Mouse (Mus musculus): Measurements from ENCODE around the gene Wars. TPM values are rescaled to one million over a fixed set of nuclear protein-coding genes. Genes with fewer than 3 reads are reported as not detected.

Gene Wars
- polyA plus RNA-seq, 1 experiment from 2014 or later: 140 TPM

DNA sequence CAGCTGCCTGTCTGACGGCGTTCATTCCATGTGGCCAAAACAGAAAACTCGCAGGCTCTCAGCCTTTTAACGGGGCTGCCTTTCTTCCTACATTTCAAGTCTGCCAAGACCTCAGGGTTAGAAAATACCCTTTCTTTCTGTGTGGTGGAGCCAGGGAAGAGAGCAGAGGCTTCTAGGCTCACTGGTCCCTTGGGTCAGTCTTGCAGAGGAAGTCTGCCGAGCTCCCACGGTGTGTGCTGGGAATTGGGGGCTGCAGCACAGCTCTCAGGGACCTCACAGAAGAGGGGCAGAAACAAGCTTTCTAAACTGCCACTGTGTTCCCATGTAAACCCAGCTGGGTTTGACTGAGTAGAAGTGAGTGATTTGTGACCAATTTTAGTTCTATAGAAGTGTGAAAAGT is 40.3 kb upstream of the Wars start:
- DNase-seq (ENCODE audit: low spot score): no peak
- Histone ChIP-seq H3K4me3 (ENCODE audit: low read depth, low read length) (no peak overlapping the region), H3K27ac (ENCODE audit: low read depth, low read length) (no peak overlapping the region), H3K9ac (ENCODE audit: low read length) (no peak overlapping the region), H3K27me3 (ENCODE audit: control insufficient read depth, insufficient read depth, low read length) (no peaks in the 10 kb centered on the region), H3K9me3 (ENCODE audit: control insufficient read depth, low read length) (no peaks in the 10 kb centered on the region), H3K4me1 (replicated peaks; ENCODE audit: control insufficient read depth, insufficient read depth, low read length) (no peaks in the 10 kb centered on the region), H3K4me2 (ENCODE audit: low read depth, low read length, severe bottlenecking) (no peak overlapping the region), H3K36me3 (ENCODE audit: control insufficient read depth, insufficient read depth, low read length) (no peaks in the 10 kb centered on the region)
- ATAC-seq (replicated peaks; ENCODE audit: low FRiP score): no peak
- WGBS: 82% methylated on average over 6 of the region's 6 CpGs

DNA sequence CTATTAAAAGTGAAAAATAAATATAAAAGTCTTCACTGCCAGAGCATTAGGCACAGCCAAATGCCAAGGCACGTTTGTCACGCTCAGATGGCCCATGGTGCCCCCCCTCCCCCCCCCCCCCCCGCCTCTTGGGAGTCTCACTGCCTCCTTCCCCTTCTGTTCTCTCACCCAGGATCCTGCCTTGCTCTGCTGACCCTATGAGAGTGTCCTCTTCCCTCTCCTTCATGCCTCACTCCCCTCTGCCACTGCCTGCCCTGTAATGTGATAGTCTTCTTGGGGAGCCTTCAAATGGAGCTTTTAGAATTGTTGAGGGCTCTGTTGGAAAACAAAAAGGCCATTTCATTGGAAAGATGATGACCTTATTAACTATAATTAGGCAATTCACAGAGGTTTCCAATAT is 38.1 kb upstream of the Wars start:
- ATAC-seq (replicated peaks; ENCODE audit: low FRiP score) (no peak), DNase-seq (ENCODE audit: low spot score) (no peak)
- no peak overlapping the region for H3K27ac ChIP-seq (ENCODE audit: low read depth, low read length)
- 56% methylated on average over 3 of the region's 3 CpGs for WGBS
- H3K36me3 ChIP-seq (ENCODE audit: control insufficient read depth, insufficient read depth, low read length): no peaks in the 10 kb centered on the region
- H3K27me3 ChIP-seq (ENCODE audit: control insufficient read depth, insufficient read depth, low read length): no peaks in the 10 kb centered on the region
- H3K9ac ChIP-seq (ENCODE audit: low read length): no peak overlapping the region
- H3K4me1 ChIP-seq (replicated peaks; ENCODE audit: control insufficient read depth, insufficient read depth, low read length): no peaks in the 10 kb centered on the region
- H3K4me2 ChIP-seq (ENCODE audit: low read depth, low read length, severe bottlenecking): no peak overlapping the region
- H3K4me3 ChIP-seq (ENCODE audit: low read depth, low read length): no peak overlapping the region
- H3K9me3 ChIP-seq (ENCODE audit: control insufficient read depth, low read length): no peaks in the 10 kb centered on the region

DNA sequence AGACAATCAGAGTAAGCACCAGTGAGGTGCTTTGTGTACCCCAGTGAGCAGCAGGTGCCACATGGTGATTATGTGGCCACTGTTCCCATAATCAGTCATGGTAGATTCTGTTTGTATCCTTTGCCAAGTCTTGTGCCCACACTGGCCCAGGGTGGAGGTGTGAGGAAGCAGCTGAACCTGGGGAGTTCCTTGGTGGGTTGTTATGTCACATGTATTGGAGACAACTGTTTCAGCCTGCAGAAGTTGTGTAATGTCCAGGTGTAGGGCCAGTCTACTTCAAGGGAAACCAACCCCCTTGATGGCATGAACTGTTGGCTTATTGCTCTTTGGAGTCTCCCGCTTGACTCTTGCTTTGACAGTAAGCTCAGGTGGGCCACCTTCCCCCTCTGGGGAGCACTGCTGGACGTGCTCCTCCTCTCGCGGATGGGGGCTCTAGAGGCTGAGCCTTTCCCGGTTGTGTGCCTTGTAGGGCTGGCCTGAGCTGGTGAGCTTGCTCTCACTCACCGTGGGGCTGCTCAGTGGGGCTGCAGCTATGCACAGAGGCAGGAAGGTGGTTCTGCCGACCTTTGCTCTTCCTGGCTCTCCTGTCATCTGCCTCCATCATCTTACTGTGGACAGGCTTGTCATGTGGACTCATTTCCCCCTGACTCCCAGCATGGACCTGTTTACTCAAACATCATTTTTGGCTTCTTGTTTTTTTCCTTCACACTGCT is 37.5 kb upstream of the Wars start:
- ATAC-seq (replicated peaks; ENCODE audit: low FRiP score) (no peak), DNase-seq (ENCODE audit: low spot score) (no peak)
- Histone ChIP-seq H3K4me2 (ENCODE audit: low read depth, low read length, severe bottlenecking) (no peak overlapping the region), H3K27me3 (ENCODE audit: control insufficient read depth, insufficient read depth, low read length) (no peaks in the 10 kb centered on the region), H3K9me3 (ENCODE audit: control insufficient read depth, low read length) (no peaks in the 10 kb centered on the region), H3K27ac (ENCODE audit: low read depth, low read length) (no peak overlapping the region), H3K4me3 (ENCODE audit: low read depth, low read length) (no peak overlapping the region), H3K4me1 (replicated peaks; ENCODE audit: control insufficient read depth, insufficient read depth, low read length) (no peaks in the 10 kb centered on the region), H3K9ac (ENCODE audit: low read length) (no peak overlapping the region), H3K36me3 (ENCODE audit: control insufficient read depth, insufficient read depth, low read length) (no peaks in the 10 kb centered on the region)
- 70% methylated on average over 7 of the region's 7 CpGs for WGBS

DNA sequence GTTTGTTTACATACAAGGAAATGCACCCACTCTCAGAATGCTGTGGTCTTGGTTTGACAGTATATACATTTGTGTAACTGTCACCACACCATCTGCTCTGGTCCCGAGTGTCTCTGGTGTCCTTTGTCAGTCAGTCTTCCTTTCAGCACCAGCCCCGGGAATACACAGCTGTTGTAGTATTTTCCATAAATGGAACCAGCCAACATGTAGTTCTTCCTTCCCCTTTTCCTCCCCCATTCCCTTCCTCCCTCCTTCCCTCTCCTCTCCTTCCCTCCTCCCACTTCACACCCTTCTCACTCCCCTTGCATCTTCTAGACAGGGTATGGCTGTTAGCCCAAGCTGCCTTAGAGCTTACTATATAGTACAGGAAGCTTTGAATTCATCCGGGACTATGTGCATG is 35.5 kb upstream of the Wars start:
- Histone ChIP-seq H3K27me3 (ENCODE audit: control insufficient read depth, insufficient read depth, low read length) (no peaks in the 10 kb centered on the region), H3K9me3 (ENCODE audit: control insufficient read depth, low read length) (no peaks in the 10 kb centered on the region), H3K36me3 (ENCODE audit: control insufficient read depth, insufficient read depth, low read length) (no peaks in the 10 kb centered on the region), H3K4me3 (ENCODE audit: low read depth, low read length) (no peak overlapping the region), H3K4me2 (ENCODE audit: low read depth, low read length, severe bottlenecking) (no peak overlapping the region), H3K27ac (ENCODE audit: low read depth, low read length) (no peak overlapping the region), H3K9ac (ENCODE audit: low read length) (no peak overlapping the region), H3K4me1 (replicated peaks; ENCODE audit: control insufficient read depth, insufficient read depth, low read length) (no peaks in the 10 kb centered on the region)
- no peak for DNase-seq (ENCODE audit: low spot score)
- no peak for ATAC-seq (replicated peaks; ENCODE audit: low FRiP score)
- 77% methylated on average over 3 of the region's 3 CpGs for WGBS

DNA sequence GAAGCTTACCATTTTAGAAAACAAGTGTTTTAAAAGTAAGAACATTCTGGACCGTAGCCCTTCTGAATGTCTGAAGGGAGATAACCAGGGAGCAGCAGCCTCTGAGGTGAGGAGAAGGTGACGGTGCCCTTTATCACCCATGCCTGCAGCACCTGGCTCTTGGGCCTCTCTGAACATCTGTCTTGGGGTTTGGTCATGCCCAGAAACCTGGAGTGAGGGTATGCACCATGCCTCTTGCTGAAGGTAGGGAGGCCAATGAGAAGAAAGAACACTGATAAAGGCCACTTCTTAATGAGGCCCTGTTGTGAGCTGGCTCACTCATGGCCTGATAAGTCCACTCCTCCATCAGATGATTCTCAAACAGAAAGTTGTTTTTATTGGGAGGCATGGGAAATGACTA is 34.3 kb upstream of the Wars start:
- 89% methylated on average over 2 of the region's 2 CpGs for WGBS
- no peak overlapping the region for H3K9ac ChIP-seq (ENCODE audit: low read length)
- no peak overlapping the region for H3K27ac ChIP-seq (ENCODE audit: low read depth, low read length)
- DNase-seq (ENCODE audit: low spot score) (no peak), ATAC-seq (replicated peaks; ENCODE audit: low FRiP score) (no peak)
- no peaks in the 10 kb centered on the region for H3K9me3 ChIP-seq (ENCODE audit: control insufficient read depth, low read length)
- H3K4me3 ChIP-seq (ENCODE audit: low read depth, low read length): no peak overlapping the region
- no peaks in the 10 kb centered on the region for H3K27me3 ChIP-seq (ENCODE audit: control insufficient read depth, insufficient read depth, low read length)
- H3K4me2 ChIP-seq (ENCODE audit: low read depth, low read length, severe bottlenecking): no peak overlapping the region
- H3K4me1 ChIP-seq (replicated peaks; ENCODE audit: control insufficient read depth, insufficient read depth, low read length): no peaks in the 10 kb centered on the region
- no peaks in the 10 kb centered on the region for H3K36me3 ChIP-seq (ENCODE audit: control insufficient read depth, insufficient read depth, low read length)

DNA sequence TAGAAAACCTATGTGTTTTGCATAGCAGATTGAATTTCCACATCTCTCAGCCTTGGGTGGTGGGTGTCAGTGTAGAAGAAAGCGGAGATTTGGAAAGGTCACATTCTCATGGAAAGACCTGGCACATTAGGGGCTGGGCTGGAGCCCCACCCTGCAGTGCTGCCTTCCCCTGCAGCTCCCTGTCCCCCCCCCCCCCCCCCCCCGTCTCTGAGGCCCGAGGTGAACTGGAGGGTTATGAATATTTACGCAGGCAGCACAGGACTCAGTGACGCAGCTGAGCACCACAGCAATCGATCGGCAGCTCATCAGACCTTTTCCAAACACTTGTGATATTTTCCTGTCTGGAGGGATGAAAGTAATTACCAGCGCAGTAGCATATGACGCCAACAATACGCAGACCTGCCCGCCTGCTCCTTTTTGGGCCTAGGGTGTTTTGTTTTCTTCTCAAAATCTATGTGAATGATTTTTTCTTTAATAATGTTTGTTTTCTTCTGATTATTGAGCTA is 32.7 kb upstream of the Wars start:
- Histone ChIP-seq H3K4me1 (replicated peaks; ENCODE audit: control insufficient read depth, insufficient read depth, low read length) (no peaks in the 10 kb centered on the region), H3K27ac (ENCODE audit: low read depth, low read length) (no peak overlapping the region), H3K9ac (ENCODE audit: low read length) (no peak overlapping the region), H3K4me3 (ENCODE audit: low read depth, low read length) (no peak overlapping the region), H3K36me3 (ENCODE audit: control insufficient read depth, insufficient read depth, low read length) (no peaks in the 10 kb centered on the region), H3K4me2 (ENCODE audit: low read depth, low read length, severe bottlenecking) (no peak overlapping the region), H3K27me3 (ENCODE audit: control insufficient read depth, insufficient read depth, low read length) (no peaks in the 10 kb centered on the region), H3K9me3 (ENCODE audit: control insufficient read depth, low read length) (no peaks in the 10 kb centered on the region)
- 83% methylated on average over 9 of the region's 11 CpGs for WGBS
- no peak for DNase-seq (ENCODE audit: low spot score)
- no peak for ATAC-seq (replicated peaks; ENCODE audit: low FRiP score)

DNA sequence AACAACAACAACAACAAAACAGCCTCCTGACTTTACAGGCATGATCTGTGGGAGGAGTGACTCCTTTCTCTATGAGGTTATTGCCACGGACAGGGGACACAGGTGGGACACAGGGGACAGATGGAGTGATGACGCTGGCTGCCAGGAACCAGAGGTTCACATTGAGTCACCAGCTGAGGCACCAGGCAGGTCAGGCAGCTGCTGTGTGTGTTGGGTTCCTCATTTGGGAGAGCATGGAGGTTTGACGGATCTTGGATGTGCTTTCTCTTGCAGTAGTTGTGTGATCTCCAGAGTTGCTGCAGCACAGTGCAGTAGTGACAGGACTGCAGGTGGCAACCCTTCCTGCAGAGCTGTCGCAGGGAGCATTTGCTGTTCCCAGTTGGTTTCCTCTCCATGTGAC is 24.8 kb upstream of the Wars start:
- 80% methylated on average over 4 of the region's 4 CpGs for WGBS
- H3K36me3 ChIP-seq (ENCODE audit: control insufficient read depth, insufficient read depth, low read length): no peaks in the 10 kb centered on the region
- no peaks in the 10 kb centered on the region for H3K9me3 ChIP-seq (ENCODE audit: control insufficient read depth, low read length)
- H3K27ac ChIP-seq (ENCODE audit: low read depth, low read length): no peak overlapping the region
- DNase-seq (ENCODE audit: low spot score): no peak
- H3K4me1 ChIP-seq (replicated peaks; ENCODE audit: control insufficient read depth, insufficient read depth, low read length): peaks cover 33% of the 10 kb centered on the region
- H3K4me2 ChIP-seq (ENCODE audit: low read depth, low read length, severe bottlenecking): no peak overlapping the region
- ATAC-seq (replicated peaks; ENCODE audit: low FRiP score): no peak
- no peak overlapping the region for H3K9ac ChIP-seq (ENCODE audit: low read length)
- no peak overlapping the region for H3K4me3 ChIP-seq (ENCODE audit: low read depth, low read length)
- H3K27me3 ChIP-seq (ENCODE audit: control insufficient read depth, insufficient read depth, low read length): no peaks in the 10 kb centered on the region

DNA sequence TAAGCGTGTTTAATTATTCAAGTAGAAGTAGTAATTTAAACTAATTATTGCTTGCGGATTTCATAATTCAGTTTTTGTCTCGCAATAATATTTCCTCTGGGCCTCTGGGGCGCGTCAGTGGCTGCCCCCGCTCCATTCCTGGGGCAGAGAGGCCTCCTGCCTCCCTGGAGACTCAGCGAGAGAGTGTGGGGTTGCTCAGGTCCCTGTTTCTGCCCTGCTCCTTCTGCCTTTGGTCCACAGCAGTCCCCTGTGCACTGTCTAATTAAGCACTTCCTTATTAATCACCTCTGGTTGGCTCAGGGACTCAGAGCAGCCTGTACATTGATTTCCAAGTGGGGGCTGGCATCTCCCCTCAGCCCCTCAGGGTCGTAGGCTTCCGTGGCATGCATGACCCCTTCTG is 23.5 kb upstream of the Wars start:
- H3K4me1 ChIP-seq (replicated peaks; ENCODE audit: control insufficient read depth, insufficient read depth, low read length): peaks cover 42% of the 10 kb centered on the region
- no peak overlapping the region for H3K9ac ChIP-seq (ENCODE audit: low read length)
- peak overlapping the region; percentile 51; the same call in 1 of the 2 replicates for H3K27ac ChIP-seq (ENCODE audit: low read depth, low read length)
- H3K27me3 ChIP-seq (ENCODE audit: control insufficient read depth, insufficient read depth, low read length): no peaks in the 10 kb centered on the region
- H3K9me3 ChIP-seq (ENCODE audit: control insufficient read depth, low read length): no peaks in the 10 kb centered on the region
- H3K36me3 ChIP-seq (ENCODE audit: control insufficient read depth, insufficient read depth, low read length): no peaks in the 10 kb centered on the region
- no peak overlapping the region for H3K4me2 ChIP-seq (ENCODE audit: low read depth, low read length, severe bottlenecking)
- DNase-seq (ENCODE audit: low spot score) (no peak), ATAC-seq (replicated peaks; ENCODE audit: low FRiP score) (no peak)
- no peak overlapping the region for H3K4me3 ChIP-seq (ENCODE audit: low read depth, low read length)
- 45% methylated on average over 9 of the region's 9 CpGs for WGBS

DNA sequence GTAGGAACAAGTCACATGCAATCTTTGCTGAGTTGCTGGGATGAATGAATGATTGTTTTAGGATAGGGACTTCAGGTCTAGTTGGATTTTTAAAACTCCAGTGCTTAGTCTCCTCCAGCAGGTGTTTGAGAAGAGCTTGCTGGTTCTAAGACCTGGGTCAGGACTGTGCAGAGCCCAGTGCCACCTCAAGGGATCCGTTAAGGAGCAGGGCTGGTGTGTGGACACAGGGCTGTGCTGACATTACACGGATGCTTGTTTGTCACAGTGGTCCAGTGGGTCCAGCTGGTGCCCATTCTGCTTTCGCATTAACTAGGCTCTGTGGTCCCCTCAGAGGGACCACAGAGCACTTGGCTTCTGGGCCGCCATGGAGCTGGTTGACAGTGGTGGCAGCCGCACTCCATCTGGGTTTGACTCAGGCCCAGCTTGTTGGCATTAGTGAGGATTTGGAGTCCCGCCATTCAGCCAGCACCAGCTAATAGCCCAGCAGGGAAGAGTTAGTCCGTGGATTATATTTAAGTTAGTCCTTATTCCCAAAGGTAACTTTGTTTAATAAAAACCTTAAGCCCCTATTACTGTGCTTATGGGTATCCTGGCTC is 22.6 kb upstream of the Wars start:
- no peak overlapping the region for H3K27ac ChIP-seq (ENCODE audit: low read depth, low read length)
- H3K9ac ChIP-seq (ENCODE audit: low read length): no peak overlapping the region
- no peaks in the 10 kb centered on the region for H3K9me3 ChIP-seq (ENCODE audit: control insufficient read depth, low read length)
- no peaks in the 10 kb centered on the region for H3K27me3 ChIP-seq (ENCODE audit: control insufficient read depth, insufficient read depth, low read length)
- DNase-seq (ENCODE audit: low spot score): no peak
- H3K4me3 ChIP-seq (ENCODE audit: low read depth, low read length): no peak overlapping the region
- peaks cover 42% of the 10 kb centered on the region for H3K4me1 ChIP-seq (replicated peaks; ENCODE audit: control insufficient read depth, insufficient read depth, low read length)
- WGBS: 43% methylated on average over 7 of the region's 7 CpGs
- H3K4me2 ChIP-seq (ENCODE audit: low read depth, low read length, severe bottlenecking): no peak overlapping the region
- no peaks in the 10 kb centered on the region for H3K36me3 ChIP-seq (ENCODE audit: control insufficient read depth, insufficient read depth, low read length)
- peak; percentile 57; the same call in 1 of the 2 replicates for ATAC-seq (replicated peaks; ENCODE audit: low FRiP score)
